In genomic region chr14:27151432-27151831, GRCm38 (mm10) we compare ENCODE assay signal across 12 mouse cellular contexts. TPM values are rescaled to one million over a fixed set of nuclear protein-coding genes. Genes with fewer than 3 reads are reported as not detected.
DNase-seq lines count a peak whose midpoint lies in the region; ATAC-seq and TF ChIP-seq lines count a peak whose summit lies in the region.
"Had no signal": no experiment of that assay in that cellular context is flagged by ENCODE, and none has a peak within 500 bp of the region (broad histone marks: within the 10 kb centered on the region; RNA-seq: fewer than 3 reads in every experiment).

No protein-coding gene starts in this region.

- H3K4me1 ChIP-seq in kidney, embryonic 14.5 days (ENCODE audit: control insufficient read depth, insufficient read depth, low read length), result peaks cover 3% of the 10 kb centered on the region; the same call in 1 of the 2 replicates
- H3K4me1 ChIP-seq in heart, embryonic 11.5 days (ENCODE audit: control insufficient read depth, insufficient read depth, low read length), result peaks cover 33% of the 10 kb centered on the region
- no peaks in the 10 kb centered on the region for H3K4me1 ChIP-seq in kidney, postnatal 0 days (replicated peaks; ENCODE audit: insufficient read depth, low read length)
- peaks cover 2% of the 10 kb centered on the region; the same call in 1 of the 2 replicates for H3K4me1 ChIP-seq in stomach, embryonic 16.5 days (ENCODE audit: control insufficient read depth, insufficient read depth, low read length)
- H3K4me1 ChIP-seq in forebrain, embryonic 15.5 days, result no peaks in the 10 kb centered on the region
- 0 out of 2 replicates have a peak, but pooled peaks cover 4% of the 10 kb centered on the region for H3K4me1 ChIP-seq in midbrain, embryonic 13.5 days (replicated peaks)
- H3K4me1 ChIP-seq: neural tube, embryonic 15.5 days had no signal

- ATAC-seq in kidney, embryonic 14.5 days (ENCODE audit: low FRiP score, low TSS enrichment), result no peak
- ATAC-seq in heart, embryonic 11.5 days (replicated peaks; ENCODE audit: insufficient number of reproducible peaks, low FRiP score, low TSS enrichment), result peak; percentile 73
- peak; percentile 74 for ATAC-seq in kidney, postnatal 0 days (replicated peaks; ENCODE audit: low FRiP score, low read depth)
- ATAC-seq in stomach, embryonic 16.5 days (ENCODE audit: insufficient read depth, low FRiP score), result peak; percentile 68; the same call in 1 of the 2 replicates
- no peak for ATAC-seq in forebrain, embryonic 15.5 days (replicated peaks)
- ATAC-seq in midbrain, embryonic 13.5 days, result no peak
- ATAC-seq: forebrain, embryonic 16.5 days had no signal

- H3K27ac ChIP-seq in kidney, embryonic 14.5 days (ENCODE audit: low read depth, low read length), result no peak overlapping the region
- peak overlapping the region; percentile 82 for H3K27ac ChIP-seq in heart, embryonic 11.5 days (ENCODE audit: low read depth, low read length)
- H3K27ac ChIP-seq in kidney, postnatal 0 days, result no peak overlapping the region
- no peak overlapping the region for H3K27ac ChIP-seq in stomach, embryonic 16.5 days (ENCODE audit: low read length)
- no peak overlapping the region for H3K27ac ChIP-seq in forebrain, embryonic 15.5 days (replicated peaks)
- H3K27ac ChIP-seq in midbrain, embryonic 13.5 days, result no peak overlapping the region
- H3K27ac ChIP-seq: layer of hippocampus, adult 2 months; neural tube, embryonic 15.5 days had no signal

- no peaks in the 10 kb centered on the region for H3K27me3 ChIP-seq in kidney, embryonic 14.5 days (ENCODE audit: control insufficient read depth, insufficient read depth, low read length)
- H3K27me3 ChIP-seq in heart, embryonic 11.5 days (ENCODE audit: control insufficient read depth, insufficient read depth, low read length), result peaks cover 4% of the 10 kb centered on the region; the same call in 1 of the 2 replicates
- no peaks in the 10 kb centered on the region for H3K27me3 ChIP-seq in kidney, postnatal 0 days (ENCODE audit: insufficient read depth, low read length)
- H3K27me3 ChIP-seq in stomach, embryonic 16.5 days (ENCODE audit: control insufficient read depth, insufficient read depth, low read length), result no peaks in the 10 kb centered on the region
- no peaks in the 10 kb centered on the region for H3K27me3 ChIP-seq in forebrain, embryonic 15.5 days
- no peaks in the 10 kb centered on the region for H3K27me3 ChIP-seq in midbrain, embryonic 13.5 days
- H3K27me3 ChIP-seq: neural tube, embryonic 15.5 days had no signal

- 37% methylated on average over 8 of the region's 8 CpGs for WGBS in kidney, embryonic 14.5 days
- WGBS in heart, embryonic 11.5 days (ENCODE audit: insufficient replicate concordance), result 12% methylated on average over 8 of the region's 8 CpGs
- 23% methylated on average over 8 of the region's 8 CpGs for WGBS in kidney, postnatal 0 days
- WGBS in stomach, embryonic 16.5 days, result 17% methylated on average over 8 of the region's 8 CpGs
- WGBS in forebrain, embryonic 15.5 days, result 54% methylated on average over 8 of the region's 8 CpGs
- 63% methylated on average over 8 of the region's 8 CpGs for WGBS in midbrain, embryonic 13.5 days

- H3K4me2 ChIP-seq in kidney, embryonic 14.5 days (replicated peaks; ENCODE audit: low read depth, low read length), result no peak overlapping the region
- H3K4me2 ChIP-seq in heart, embryonic 11.5 days, result peak overlapping the region; percentile 33
- no peak overlapping the region for H3K4me2 ChIP-seq in kidney, postnatal 0 days (ENCODE audit: low read length)
- H3K4me2 ChIP-seq in stomach, embryonic 16.5 days (ENCODE audit: low read depth, low read length), result no peak overlapping the region
- H3K4me2 ChIP-seq in forebrain, embryonic 15.5 days (replicated peaks), result no peak overlapping the region
- no peak overlapping the region for H3K4me2 ChIP-seq in midbrain, embryonic 13.5 days (replicated peaks)
- H3K4me2 ChIP-seq: neural tube, embryonic 15.5 days had no signal

- TF ChIP-seq CTCF in kidney, postnatal 0 days (IDR thresholded peaks at IDR 0.05; ENCODE audit: low read depth), result no peak

- no peak overlapping the region for H3K4me3 ChIP-seq in kidney, embryonic 14.5 days (ENCODE audit: low read length)
- no peak overlapping the region for H3K4me3 ChIP-seq in heart, embryonic 11.5 days (ENCODE audit: low read depth, low read length)
- no peak overlapping the region for H3K4me3 ChIP-seq in kidney, postnatal 0 days (replicated peaks; ENCODE audit: low read depth, low read length)
- no peak overlapping the region for H3K4me3 ChIP-seq in stomach, embryonic 16.5 days (replicated peaks; ENCODE audit: low read length)
- no peak overlapping the region for H3K4me3 ChIP-seq in forebrain, embryonic 15.5 days
- no peak overlapping the region for H3K4me3 ChIP-seq in midbrain, embryonic 13.5 days (replicated peaks)
- H3K4me3 ChIP-seq: layer of hippocampus, adult 2 months; neural tube, embryonic 15.5 days had no signal

- no peaks in the 10 kb centered on the region for H3K9me3 ChIP-seq in kidney, embryonic 14.5 days (ENCODE audit: control insufficient read depth, low read length)
- no peaks in the 10 kb centered on the region for H3K9me3 ChIP-seq in heart, embryonic 11.5 days (replicated peaks; ENCODE audit: control insufficient read depth, low read length)
- no peaks in the 10 kb centered on the region for H3K9me3 ChIP-seq in kidney, postnatal 0 days (replicated peaks; ENCODE audit: low read length)
- no peaks in the 10 kb centered on the region for H3K9me3 ChIP-seq in stomach, embryonic 16.5 days (replicated peaks; ENCODE audit: control insufficient read depth, low read length)
- H3K9me3 ChIP-seq in forebrain, embryonic 15.5 days, result no peaks in the 10 kb centered on the region
- H3K9me3 ChIP-seq in midbrain, embryonic 13.5 days, result no peaks in the 10 kb centered on the region
- H3K9me3 ChIP-seq: neural tube, embryonic 15.5 days had no signal

- no peak overlapping the region for H3K9ac ChIP-seq in kidney, embryonic 14.5 days (ENCODE audit: low read depth, low read length)
- no peak overlapping the region; the same call in 1 of the 2 replicates for H3K9ac ChIP-seq in heart, embryonic 11.5 days (ENCODE audit: low read depth, low read length)
- no peak overlapping the region for H3K9ac ChIP-seq in kidney, postnatal 0 days (ENCODE audit: low read depth, low read length)
- no peak overlapping the region for H3K9ac ChIP-seq in stomach, embryonic 16.5 days (ENCODE audit: low read length)
- no peak overlapping the region for H3K9ac ChIP-seq in forebrain, embryonic 15.5 days (replicated peaks)
- H3K9ac ChIP-seq in midbrain, embryonic 13.5 days (replicated peaks), result no peak overlapping the region
- H3K9ac ChIP-seq: neural tube, embryonic 15.5 days had no signal

- no peaks in the 10 kb centered on the region for H3K36me3 ChIP-seq in kidney, embryonic 14.5 days (ENCODE audit: control insufficient read depth, insufficient read depth, low read length)
- H3K36me3 ChIP-seq in heart, embryonic 11.5 days (ENCODE audit: control insufficient read depth, insufficient read depth, low read length), result no peaks in the 10 kb centered on the region
- H3K36me3 ChIP-seq in kidney, postnatal 0 days (ENCODE audit: insufficient read depth, low read length), result no peaks in the 10 kb centered on the region
- H3K36me3 ChIP-seq in stomach, embryonic 16.5 days (ENCODE audit: control insufficient read depth, insufficient read depth, low read length), result no peaks in the 10 kb centered on the region
- H3K36me3 ChIP-seq in forebrain, embryonic 15.5 days, result no peaks in the 10 kb centered on the region
- H3K36me3 ChIP-seq in midbrain, embryonic 13.5 days, result no peaks in the 10 kb centered on the region
- H3K36me3 ChIP-seq: neural tube, embryonic 15.5 days had no signal

- peak; percentile 89 for DNase-seq in kidney, adult 11 months
- DNase-seq in kidney, postnatal 0 days (ENCODE audit: low spot score), result peak; percentile 27
- DNase-seq in urinary bladder, postnatal 14 days (ENCODE audit: low spot score), result no peak
- DNase-seq: cerebellum, adult 18-20 months had no signal

RNA-seq across cellular contexts. Expression of gene Arhgef3, which starts 36.7 kb away (rescaled TPM):
- polyA plus RNA-seq in kidney, embryonic 14.5 days (2014; fragmentation: Nextera tagmentation; extraction: Ambion mirVana), result 7.7 and 15.0 TPM in 2 replicates
- polyA plus RNA-seq in heart, embryonic 11.5 days (2014; fragmentation: Nextera tagmentation; extraction: Ambion mirVana), result 10.1 and 12.5 TPM in 2 replicates
- polyA plus RNA-seq in kidney, postnatal 0 days (2015; fragmentation: Nextera tagmentation; extraction: Ambion mirVana), result 20.0 and 20.4 TPM in 2 replicates
- 20.9 and 22.8 TPM in 2 replicates for polyA plus RNA-seq in stomach, embryonic 16.5 days (2015; fragmentation: Nextera tagmentation; extraction: Ambion mirVana)
- 3.7 and 4.9 TPM in 2 replicates for polyA plus RNA-seq in forebrain, embryonic 15.5 days (2015; fragmentation: Nextera tagmentation; extraction: Ambion mirVana)
- 1.7 and 2.4 TPM in 2 replicates for polyA plus RNA-seq in midbrain, embryonic 13.5 days (2015; fragmentation: Nextera tagmentation; extraction: Ambion mirVana)

Comparison
In these comparisons a context has a peak if more than half of its experiments do, and no peak if none do; other contexts are left out.
1. ATAC-seq: peak in heart, embryonic 11.5 days (single experiment), kidney, postnatal 0 days (single experiment) and stomach, embryonic 16.5 days (single experiment); none in kidney, embryonic 14.5 days (single experiment), forebrain, embryonic 15.5 days (single experiment) and midbrain, embryonic 13.5 days (single experiment).